Mouse (Mus musculus): ENCODE measurements around the gene Cars2.

The Cars2 gene

DNA sequence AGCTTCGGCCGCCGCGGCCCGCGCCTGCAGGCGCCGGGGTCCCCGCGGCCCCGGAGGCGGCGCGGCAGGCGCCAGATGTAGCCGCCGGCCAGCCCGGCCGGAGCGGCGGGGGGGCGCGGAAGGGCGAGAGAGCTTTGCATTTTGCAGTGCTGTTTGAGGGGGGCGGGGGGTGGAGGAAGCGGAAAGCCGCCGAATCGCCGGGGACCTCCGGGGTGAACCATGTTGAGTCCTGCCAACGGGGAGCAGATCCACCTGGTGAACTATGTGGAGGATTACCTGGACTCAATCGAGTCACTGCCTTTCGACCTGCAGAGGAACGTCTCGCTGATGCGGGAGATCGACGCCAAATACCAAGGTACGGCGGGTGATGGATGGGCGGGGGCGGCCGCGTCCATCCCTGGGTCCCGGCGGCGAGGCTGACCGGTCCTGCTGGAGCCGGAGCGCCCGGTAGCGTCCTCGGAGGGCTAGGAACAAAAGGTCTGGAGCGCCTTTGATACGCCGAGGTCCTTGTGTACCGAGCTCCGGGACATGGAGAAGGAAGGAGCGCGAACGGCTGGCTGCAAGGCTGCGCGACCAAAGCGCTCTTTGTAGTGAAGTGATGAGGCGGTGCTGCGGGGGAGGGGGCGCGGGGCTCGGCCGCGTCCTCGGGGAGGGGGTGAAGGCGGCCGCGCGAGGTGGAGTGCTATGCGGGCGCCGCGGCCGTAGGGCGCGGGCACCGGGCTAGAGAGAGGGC lies 6.3 kb upstream of the Cars2 start:
- in situ Hi-C loops (cut with MboI) = loop anchor here (10.0 kb wide), 1 partner anchor 78 kb away; the partner anchor contains the start of gene Ankrd10

DNA sequence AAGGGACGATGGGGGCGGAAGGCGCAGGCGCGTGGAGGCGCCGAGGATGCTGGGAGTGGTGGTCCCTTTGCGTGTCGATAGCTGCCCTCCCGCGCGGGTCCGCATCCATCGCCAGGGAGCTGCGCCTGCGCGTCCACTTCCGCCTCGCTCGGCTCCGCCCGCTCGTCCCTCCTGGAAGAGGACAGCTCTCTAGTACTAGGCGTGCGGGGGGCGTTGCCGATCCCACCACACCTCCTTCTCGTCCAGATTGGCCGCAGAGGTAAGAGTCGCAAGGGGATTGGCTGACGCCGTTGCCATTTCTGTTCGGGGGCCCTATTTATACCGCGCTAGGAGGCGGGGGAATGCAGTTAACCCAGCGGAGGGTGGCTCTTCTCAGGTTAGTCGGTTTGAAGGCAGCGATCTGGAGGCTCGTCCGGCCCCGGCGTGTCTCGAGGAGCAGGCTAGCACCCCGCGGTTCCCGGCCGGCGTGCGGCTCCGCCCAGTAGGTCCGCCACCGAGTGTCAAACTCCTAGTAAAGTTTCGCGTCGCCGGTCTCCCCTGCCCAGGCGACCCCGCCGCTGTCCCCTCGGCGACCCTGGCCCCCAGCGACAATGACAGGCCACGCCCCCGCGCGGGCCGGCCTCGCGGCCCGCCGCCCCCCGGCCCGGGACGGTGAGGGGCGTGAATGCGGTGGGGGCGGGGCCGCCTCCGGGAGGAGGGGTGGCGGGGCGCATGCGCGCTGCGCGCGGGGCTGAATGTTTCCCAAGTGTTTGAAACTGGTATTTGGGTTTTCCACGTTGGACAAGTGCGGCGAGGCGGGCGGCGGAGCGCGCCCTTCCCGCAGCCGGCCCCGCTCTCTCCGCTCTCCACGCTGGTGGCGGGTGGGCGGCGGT lies 5.4 kb upstream of the Cars2 start:
- in situ Hi-C loops (cut with MboI) = loop anchor here (10.0 kb wide), 1 partner anchor 79 kb away; the partner anchor contains the start of gene Ankrd10

DNA sequence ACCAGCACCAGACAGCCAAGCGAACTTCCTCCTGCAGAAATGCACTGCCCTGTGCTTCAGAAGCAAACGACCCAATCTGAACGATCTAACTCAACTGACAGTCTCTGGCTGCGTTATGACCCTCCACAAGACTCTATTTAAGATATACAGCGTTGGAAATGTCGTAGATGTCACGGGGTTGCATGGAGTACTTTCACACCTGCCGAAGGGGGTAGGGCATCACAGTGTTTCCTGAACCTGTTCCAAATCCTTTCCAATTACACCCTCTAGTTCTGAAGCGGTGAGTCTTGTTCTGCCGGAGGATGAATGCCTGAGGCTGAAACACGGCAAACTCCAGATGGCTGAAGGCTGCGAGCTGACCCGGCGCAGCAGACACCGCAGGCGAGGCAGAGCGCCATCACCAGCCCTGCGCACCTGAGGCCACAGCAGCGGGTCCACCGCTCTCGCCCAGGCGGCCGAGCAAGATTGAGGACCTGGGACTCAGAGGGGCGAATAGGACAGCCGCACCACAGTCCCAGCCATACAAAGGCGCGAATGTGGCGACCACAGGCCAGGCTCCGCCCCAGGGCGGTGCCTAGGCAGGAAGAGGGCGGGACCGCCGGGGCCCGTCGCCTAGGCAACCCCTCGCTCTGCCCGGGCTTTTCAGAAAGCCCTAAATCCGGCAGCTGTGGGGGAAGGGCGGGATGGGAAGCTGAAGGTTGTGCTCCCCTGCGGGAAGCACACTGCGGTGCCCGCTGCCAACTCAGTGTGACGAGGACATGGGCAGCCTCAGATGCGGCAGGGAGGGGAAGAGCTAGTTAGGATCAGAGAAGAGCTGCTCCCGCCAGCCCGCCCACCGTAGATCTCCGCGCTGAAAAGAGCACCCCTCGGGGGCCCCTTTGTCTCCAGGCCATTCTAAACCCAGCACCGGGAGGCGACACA lies 4.5 kb upstream of the Cars2 start, which contains the start of gene Ing1:
Gene Ing1 (plus strand): TSS at position 773 of the 921 bp plus-strand sequence.
- in situ Hi-C loops (cut with MboI) = loop anchor here (10.0 kb wide), 1 partner anchor 80 kb away; the partner anchor contains the start of gene Ankrd10

DNA sequence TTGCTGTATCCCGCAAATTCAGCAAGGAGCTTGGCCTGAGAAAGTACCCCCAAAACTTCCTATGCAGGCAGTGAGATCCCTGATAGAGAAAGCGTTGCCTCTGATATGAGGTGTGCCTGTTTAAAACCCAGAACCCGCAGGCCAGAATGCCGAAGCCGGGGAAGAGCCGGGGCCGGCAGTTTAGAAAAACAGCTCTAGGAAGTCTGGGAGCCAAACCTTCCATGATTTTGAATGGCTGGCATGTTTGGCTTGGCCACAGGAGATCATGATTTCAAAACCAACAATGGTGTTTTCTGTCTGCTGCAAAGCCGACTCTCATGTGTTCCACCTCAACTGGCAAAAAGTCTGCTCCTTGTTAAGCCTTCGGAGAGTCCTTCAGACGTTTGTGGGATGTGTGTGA lies 1.8 kb upstream of the Cars2 start:
- in situ Hi-C loops (cut with MboI) = loop anchor here (10.0 kb wide), 1 partner anchor 82 kb away; the partner anchor contains the start of gene Ankrd10

DNA sequence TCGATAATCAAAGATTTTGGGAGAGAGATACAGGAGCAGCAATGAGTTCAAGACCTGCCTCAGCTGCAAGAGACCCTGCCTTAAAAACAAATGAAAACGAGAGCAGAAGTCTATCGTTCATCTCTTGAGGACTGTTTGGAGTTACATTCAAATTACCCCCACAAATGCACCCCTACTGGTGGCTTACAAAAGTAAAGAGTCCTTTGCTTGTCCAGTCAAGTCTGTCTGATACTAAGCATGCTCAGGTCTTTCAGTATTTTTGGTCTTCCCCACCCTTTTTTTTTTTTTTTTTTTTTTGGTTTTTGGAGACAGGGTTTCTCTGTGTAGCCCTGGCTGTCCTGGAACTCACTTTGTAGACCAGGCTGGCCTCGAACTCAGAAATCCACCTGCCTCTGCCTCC lies 914 bp upstream of the Cars2 start:
- in situ Hi-C loops (cut with MboI) = loop anchor here (10.0 kb wide), 1 partner anchor 83 kb away; the partner anchor contains the start of gene Ankrd10

DNA sequence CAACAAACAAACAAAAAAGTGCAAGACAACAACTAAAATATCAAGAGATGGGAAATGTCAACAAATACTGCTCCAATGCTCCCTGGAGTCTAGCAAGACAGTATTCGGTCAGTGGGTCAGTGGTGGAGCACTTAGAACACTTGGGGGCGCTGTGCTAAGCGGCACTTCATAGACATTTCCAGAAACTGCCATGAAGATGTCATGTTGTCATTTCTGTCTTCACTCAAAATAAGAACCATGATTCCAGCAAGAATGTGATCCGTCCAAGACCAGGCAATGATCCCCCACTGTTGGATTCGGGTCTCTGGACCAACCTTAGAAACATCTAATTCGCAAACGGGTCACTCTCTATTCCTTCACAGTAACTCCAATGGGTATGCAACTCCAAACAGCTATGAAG lies 877 bp downstream of the Cars2 start:
- in situ Hi-C loops (cut with MboI) = loop anchor here (10.0 kb wide), 1 partner anchor 85 kb away; the partner anchor contains the start of gene Ankrd10

DNA sequence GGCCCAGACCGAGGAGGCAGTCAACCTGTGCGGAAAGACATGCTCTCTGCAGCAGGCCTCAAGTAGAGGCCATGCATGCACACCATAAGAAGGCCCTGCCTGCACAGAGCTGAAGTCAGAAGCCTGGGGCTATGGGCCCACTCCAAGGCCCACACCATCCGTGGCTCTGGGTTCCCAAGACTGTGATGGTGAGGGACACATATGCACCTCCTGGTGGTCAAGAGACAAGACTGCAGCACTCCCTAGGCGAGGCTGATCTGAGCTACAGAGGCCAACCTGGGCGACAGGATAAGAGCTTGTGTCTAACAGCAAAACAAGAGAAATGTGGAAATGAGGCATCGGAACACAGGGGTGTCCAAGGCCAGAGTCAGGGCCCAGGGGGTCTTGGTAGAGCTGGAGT lies 3.5 kb downstream of the Cars2 start:
- in situ Hi-C loops (cut with MboI) = no loop called here

DNA sequence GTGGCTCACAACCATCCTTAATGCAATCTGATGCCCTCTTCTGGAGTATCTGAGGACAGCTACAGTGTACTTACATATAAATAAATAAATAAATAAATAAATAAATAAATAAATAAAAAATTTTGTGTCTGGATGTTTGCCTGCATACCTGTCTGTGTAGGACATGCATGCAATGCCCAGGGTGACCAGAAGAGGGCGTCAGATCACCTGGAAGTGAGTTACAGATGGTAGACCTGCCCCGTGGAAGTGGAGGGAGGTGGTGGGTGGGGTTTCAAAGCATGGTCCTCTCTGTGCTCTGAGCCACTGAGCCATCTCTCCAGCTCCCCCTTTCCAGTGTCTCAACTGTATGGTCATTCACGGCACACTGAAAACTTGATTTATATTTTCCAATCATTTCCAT lies 6.2 kb downstream of the Cars2 start:
- in situ Hi-C loops (cut with MboI) = no loop called here

DNA sequence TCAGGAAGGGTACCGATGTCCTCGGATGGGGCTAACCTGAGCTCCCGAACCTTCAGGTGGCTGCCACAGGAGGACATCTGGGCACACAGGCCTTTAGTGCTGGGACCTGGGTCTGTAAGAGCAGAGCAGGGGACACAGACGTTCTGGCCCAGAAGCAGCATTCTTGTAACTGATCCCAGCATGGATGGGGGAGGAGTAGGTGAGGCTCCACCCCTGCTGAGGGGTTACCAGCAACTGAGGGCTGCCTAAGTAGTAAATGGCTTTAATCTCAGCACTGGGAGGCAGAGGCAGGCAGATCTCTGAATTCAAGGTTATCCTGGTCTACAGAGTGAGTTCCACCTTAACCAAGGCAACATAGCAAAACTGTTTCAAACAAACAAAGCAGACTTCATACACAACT lies 7.7 kb downstream of the Cars2 start:
- in situ Hi-C loops (cut with MboI) = no loop called here

DNA sequence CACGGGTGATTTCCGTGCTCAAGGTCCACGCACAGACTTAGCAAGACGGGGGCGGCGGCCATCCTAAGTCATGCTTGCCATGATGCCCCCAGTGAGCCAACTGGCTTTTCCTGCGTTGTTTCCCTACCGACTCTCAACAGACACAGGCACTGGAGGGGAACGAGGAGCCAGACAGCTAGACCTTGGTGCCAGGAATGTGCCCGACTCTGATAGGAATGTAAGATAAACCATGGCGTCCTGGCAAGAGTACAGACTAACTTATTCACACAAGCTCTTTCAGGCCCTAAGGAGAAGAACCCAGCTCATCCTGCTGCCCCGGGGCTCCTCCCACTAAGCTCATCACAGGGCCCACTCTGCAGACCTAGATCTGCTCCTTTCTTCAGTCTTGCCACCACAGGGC lies 8.6 kb downstream of the Cars2 start:
- in situ Hi-C loops (cut with MboI) = no loop called here

DNA sequence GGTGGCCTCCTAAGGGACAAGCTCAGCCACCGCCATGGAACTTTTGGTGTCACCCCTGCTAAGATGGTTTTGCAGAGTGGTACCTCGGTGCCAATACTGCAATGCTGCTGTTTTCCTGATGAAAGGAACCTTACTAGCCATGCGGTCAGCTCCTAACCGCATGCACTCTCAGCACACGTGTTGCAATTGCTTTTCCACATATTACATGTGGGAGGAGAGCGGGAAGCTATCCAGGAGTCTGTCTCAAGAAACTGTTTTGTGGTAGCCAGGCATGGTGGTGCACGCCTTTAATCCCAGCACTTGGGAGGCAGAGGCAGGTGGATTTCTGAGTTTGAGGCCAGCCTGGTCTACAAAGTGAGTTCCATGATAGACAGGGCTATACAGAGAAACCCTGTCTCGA lies 10.4 kb downstream of the Cars2 start:
- in situ Hi-C loops (cut with MboI) = no loop called here

DNA sequence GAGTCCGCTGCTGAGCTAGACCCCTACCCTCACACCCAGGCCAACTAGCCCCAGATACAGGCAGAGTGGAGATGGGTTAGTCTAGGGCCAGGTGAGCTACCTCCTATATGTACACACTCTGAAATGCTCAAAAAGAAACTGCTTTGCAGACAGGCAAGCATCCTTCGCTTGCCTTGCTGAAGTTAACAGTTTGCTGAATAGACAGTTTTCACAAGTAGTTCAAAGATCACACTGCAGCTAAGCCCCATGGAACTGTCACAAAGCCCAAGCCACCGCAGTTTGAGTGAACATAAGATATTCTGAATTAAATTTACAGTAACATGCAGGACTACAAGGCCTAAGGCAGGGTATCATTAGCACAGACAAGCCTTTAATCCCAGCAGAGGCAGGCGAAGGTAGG lies 11.5 kb downstream of the Cars2 start:
- in situ Hi-C loops (cut with MboI) = no loop called here

DNA sequence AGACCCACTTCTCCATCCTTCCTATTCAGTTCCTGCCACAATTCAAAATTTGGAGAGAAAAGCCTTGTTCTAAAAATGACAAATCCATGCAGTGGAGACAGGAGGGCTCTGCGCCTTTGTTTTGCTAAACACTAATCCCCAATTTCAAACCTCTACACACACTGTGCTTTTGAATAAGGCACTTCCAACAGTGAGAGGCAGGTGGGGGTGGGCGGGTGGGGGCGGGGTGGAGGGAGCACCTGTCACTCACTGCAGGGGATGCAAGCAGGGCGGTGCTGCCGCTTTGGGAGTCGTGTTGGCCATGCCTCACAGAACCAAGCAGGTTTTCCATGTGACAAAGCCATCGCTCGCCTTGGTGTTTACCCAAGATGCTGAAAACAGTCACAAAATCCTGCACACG lies 16.1 kb downstream of the Cars2 start:
- in situ Hi-C loops (cut with MboI) = no loop called here

DNA sequence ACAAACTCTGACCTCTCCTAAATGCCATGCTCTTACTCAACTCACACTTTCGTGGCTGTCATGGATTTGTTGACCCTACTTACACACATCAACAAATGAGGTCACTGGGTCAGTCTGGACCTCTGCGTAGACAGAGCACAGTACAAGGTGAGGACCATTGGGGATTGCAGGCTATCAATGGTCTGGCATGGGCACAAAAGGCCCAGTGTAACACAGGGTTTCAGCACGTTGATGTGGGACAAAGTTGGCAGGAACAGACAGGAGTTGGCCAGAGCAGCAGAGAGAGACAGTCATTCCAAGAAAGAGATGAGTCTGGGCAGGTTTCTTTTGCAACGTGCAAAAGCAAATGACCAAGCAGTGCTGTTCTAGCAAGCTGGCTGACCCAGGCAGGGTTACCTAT lies 19.7 kb downstream of the Cars2 start:
- in situ Hi-C loops (cut with MboI) = no loop called here

DNA sequence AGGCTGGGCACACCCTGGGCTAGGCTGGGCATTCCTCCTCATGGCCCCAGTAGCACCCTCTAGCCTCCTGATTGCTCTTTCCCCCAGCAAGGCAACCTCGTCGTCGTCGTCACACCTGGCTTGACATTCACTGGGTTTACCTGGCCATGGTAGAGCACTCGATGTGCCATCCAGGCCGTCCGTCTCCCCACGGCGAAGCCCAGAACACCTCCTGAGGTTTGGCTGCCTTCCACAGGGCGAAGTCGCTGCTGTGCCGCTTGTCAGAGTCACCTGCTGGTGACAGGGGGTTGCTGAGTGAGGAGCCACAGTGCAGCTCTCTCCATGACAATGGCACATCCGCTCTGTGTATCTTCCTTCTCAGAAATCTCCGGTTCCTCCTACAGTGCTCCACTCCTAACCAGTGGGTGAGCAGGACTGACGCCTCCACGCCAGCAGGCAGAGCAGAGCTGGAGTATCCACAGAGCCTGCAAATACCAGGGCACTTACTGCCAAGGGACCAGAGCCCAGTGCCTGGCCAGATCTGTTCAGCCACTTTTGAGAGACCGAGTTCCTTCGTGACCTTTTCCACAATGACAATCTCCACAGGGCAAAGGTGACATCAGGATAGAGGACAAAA lies 20.3 kb downstream of the Cars2 start:
- in situ Hi-C loops (cut with MboI) = no loop called here

DNA sequence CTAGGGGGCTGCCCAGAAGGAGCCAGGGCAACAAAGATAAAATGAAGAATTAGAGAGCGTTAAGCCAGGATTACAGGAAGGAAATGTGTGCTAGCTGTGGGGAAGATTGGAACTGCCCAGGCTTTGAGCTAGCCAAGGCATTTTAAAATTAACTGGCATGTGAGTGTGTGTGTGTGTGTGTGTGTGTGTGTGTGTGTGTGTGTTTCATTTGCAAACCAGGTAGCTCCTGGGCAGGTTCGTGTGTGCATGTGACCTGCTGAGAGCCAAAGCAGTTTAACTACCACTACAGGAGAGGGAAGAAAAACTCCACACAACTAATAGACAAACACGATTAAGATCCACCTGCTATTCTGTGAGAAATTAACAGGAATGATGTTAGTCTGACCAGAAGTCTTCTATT lies 27.3 kb downstream of the Cars2 start:
- in situ Hi-C loops (cut with MboI) = no loop called here

DNA sequence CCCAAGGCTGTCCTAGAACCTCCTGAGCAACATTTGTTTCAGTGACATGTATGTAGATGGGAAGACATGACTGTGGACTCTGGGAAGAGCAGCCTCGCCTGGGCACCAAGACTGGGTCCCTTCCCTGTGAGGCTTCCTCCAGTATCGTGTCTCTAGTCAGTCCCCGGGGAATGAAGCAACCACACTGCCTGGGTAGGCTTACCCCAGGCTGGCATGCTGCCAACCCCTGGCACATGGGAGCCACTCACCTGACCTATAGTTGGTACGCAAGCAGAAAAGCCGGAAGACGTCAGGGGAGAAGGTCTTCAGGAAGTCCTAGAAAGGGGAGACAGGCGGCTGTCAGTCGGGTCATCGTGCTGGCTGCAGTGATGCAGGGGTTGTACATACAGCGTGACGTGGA lies 31.9 kb downstream of the Cars2 start:
- in situ Hi-C loops (cut with MboI) = no loop called here

DNA sequence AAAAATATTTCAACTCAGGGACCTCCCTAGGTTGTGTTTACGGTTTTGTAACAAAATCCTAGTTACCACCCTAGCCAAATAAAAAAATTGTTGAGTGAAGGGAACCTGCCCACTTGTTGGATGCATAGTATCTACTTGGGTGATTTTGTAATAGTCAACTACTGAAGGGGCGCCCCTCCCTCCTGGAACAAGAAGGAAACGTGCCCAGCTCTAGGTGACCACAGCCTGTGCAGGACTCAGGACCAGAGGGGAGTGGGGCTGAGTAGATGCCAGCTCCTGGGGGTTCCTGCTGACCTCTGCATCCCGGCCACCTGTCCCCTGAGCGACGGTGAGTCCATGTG lies 32.6 kb downstream of the Cars2 start:
- in situ Hi-C loops (cut with MboI) = no loop called here

DNA sequence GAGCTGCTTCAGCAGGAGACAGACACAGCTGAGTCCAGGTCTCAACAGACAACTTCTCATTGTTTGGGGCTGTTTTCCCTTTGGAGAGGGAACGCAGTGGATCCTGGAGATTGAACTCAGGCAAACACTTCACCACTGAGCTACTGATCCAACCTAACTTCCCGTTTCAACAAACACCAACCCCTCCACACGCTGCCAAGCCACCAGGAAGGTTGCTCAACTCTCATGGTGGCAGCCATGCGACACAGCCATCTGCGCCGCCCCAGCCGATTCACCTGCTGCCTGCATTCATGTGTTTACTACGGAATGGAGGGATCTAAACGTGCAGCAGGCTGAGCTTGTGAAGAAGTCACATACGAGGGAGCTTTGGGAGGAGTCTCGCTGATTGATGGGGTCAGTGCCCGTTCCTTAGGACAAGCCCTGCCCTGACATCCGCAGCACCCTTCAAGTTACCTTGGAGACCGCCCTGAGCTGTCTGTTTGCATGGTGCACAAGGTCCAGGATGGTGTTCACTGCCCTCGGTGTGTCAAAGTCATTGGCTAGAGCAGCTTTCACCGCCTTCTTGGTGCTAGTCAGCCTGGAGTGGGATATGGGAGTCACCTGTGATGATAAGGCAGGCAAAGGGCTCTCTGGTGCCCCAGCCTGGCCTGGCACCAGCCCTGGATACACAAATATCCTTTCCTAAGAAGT lies 33.1 kb downstream of the Cars2 start:
- in situ Hi-C loops (cut with MboI) = no loop called here

DNA sequence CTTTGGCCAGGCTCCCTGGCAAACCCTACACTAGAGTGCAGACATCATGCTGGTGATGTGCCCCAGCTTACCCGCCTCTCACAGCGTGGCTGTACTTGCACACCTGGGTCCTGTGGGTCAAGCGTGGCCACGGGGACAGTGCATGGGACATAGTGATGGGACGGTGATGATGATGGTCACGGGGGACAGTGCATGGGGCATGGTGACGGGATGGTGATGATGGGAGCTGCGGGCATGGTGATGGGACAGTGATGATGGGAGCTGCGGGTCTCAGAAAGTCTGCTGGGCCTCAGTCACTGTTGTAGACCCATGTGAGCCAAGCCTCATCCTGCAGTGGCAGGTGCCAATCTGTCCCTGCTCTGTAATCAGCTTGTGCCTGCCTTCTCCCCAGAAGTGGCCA lies 34.3 kb downstream of the Cars2 start:
- in situ Hi-C loops (cut with MboI) = no loop called here

DNA sequence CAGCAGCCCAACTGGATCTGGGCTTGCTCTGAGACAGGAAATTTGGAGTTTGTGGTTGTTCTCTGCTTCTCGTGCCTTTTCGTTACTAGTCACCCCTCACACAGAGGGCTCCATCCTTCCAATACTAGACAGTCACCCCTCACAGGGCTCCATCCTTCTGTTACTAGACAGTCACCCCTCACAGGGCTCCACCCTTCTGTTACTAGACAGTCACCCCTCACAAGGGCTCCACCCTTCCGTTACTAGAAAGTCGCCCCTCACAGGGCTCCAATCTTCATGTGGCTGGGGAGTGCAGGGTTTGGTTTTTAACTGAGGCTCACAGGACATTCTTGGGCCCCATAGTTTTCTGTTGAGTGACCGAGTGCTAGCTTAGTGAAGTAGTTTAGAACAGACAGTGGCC lies 37.3 kb downstream of the Cars2 start:
- in situ Hi-C loops (cut with MboI) = no loop called here

Data from mature B cell (primary cell).